Mouse (Mus musculus) intestine, postnatal 0 days (tissue): ENCODE measurements around the gene Rasal1. TPM values are rescaled to one million over a fixed set of nuclear protein-coding genes. Genes with fewer than 3 reads are reported as not detected.

Experiments
- ATAC-seq: fragments of 200-750 bp; cut with Nextera tagmentation; 2 replicates; pipeline ENCODE4 v1.8.0; 2017; ENCODE audit warnings: mild to moderate bottlenecking, moderate TSS enrichment, moderate library complexity
- H3K27ac ChIP-seq: fragments of 300-500 bp; sonication (generic); 2 replicates; pipeline ENCODE4 v1.5.1; 2014; ENCODE audit warnings: mild to moderate bottlenecking, low read depth, low read length, moderate library complexity
- H3K27me3 ChIP-seq: fragments of 300-500 bp; sonication (generic); replicated peaks from 2 replicates; pipeline ENCODE4 v1.6.1; 2014; ENCODE audit warnings: low read length, mixed read lengths; ENCODE audit not compliant: control insufficient read depth, insufficient read depth
- H3K36me3 ChIP-seq: fragments of 300-500 bp; sonication (generic); 2 replicates; pipeline ENCODE4 v1.6.1; 2014; ENCODE audit warnings: mild to moderate bottlenecking, moderate library complexity; ENCODE audit not compliant: control insufficient read depth, insufficient read depth
- H3K4me1 ChIP-seq: fragments of 300-500 bp; sonication (generic); replicated peaks from 2 replicates; pipeline ENCODE4 v1.6.1; 2014; ENCODE audit warnings: antibody characterized with exemption, low read length, mixed read lengths; ENCODE audit not compliant: control insufficient read depth, insufficient read depth
- H3K4me2 ChIP-seq: fragments of 300-500 bp; sonication (generic); replicated peaks from 2 replicates; pipeline ENCODE4 v1.6.1; 2014; ENCODE audit warnings: low read depth, mild to moderate bottlenecking, moderate library complexity
- H3K4me3 ChIP-seq: fragments of 300-500 bp; sonication (generic); 2 replicates; pipeline ENCODE4 v1.5.1; 2014; ENCODE audit warnings: low read depth, low read length
- H3K9ac ChIP-seq: fragments of 300-500 bp; sonication (generic); 2 replicates; pipeline ENCODE4 v1.6.1; 2014; ENCODE audit warnings: mild to moderate bottlenecking, low read depth, low read length
- H3K9me3 ChIP-seq: fragments of 300-500 bp; sonication (generic); 2 replicates; pipeline ENCODE4 v1.6.1; 2016; ENCODE audit warnings: mixed run types; ENCODE audit not compliant: control insufficient read depth
- CTCF ChIP-seq: sonication (generic); IDR thresholded peaks from 2 replicates; pipeline ENCODE4 v1.5.1; 2016; ENCODE audit warnings: low read depth, mild to moderate bottlenecking, control low read depth, antibody characterized with exemption, moderate library complexity
- WGBS: fragments of 180-500 bp; shearing (Covaris S2); extraction: QIAGEN DNeasy Blood & Tissue Kit; methylation state at CpG from one replicate; pipeline ENCODE4 v1.1.7; 2014; 5-methylcytosine and 5-hydroxymethylcytosine counted together
- polyA plus RNA-seq: library from polyadenylated mRNA; unstranded; fragments of >200 nt; fragmentation: Nextera tagmentation; extraction: Ambion mirVana; gene quantifications from 2 replicates; pipeline ENCODE4 v1.2.1, GENCODE M21; 2015

Rasal1 gene
- polyA plus RNA-seq, 1 experiment from 2014 or later = 5.1 TPM

- H3K9me3 ChIP-seq = no peaks in the 10 kb centered on the region
- no peak overlapping the region for H3K9ac ChIP-seq
- H3K36me3 ChIP-seq = no peaks in the 10 kb centered on the region
- no peak for ATAC-seq
- H3K4me3 ChIP-seq = peak overlapping the region; percentile 33; the same call in 1 of the 2 replicates
- H3K4me2 ChIP-seq = peak overlapping the region; percentile 68; the same call in 1 of the 2 replicates
- peak; percentile 25; the same call in 1 of the 2 replicates for TF ChIP-seq CTCF
- no peak overlapping the region for H3K27ac ChIP-seq
- WGBS = 33% methylated on average over 12 of the region's 12 CpGs
- peaks cover 20% of the 10 kb centered on the region for H3K27me3 ChIP-seq
- H3K4me1 ChIP-seq = 0 out of 2 replicates have a peak, but pooled peaks cover 2% of the 10 kb centered on the region
Measured at GRCm38 (mm10) chr5:120647814-120648491, 659 bp upstream of the Rasal1 start.

GRCm38 (mm10) chr5:120649374-120649933 is 842 bp downstream of the Rasal1 start:
- peak; percentile 12; the same call in 1 of the 2 replicates for ATAC-seq
- TF ChIP-seq CTCF = 0 out of 2 replicates have a peak, but pooled peaks have one; percentile 20
- Histone ChIP-seq H3K4me3 (peak overlapping the region; percentile 33), H3K4me2 (peak overlapping the region; percentile 68), H3K27me3 (peaks cover 16% of the 10 kb centered on the region), H3K36me3 (no peaks in the 10 kb centered on the region), H3K9me3 (no peaks in the 10 kb centered on the region), H3K9ac (no peak overlapping the region; the same call in 1 of the 2 replicates), H3K4me1 (0 out of 2 replicates have a peak, but pooled peaks cover 2% of the 10 kb centered on the region), H3K27ac (no peak overlapping the region)
- WGBS = 2% methylated on average over 21 of the region's 21 CpGs

GRCm38 (mm10) chr5:120649938-120650337 is 1.3 kb downstream of the Rasal1 start:
- 28% methylated on average over 13 of the region's 13 CpGs for WGBS
- Histone ChIP-seq H3K36me3 (no peaks in the 10 kb centered on the region), H3K4me2 (peak overlapping the region; percentile 68), H3K4me3 (peak overlapping the region; percentile 33), H3K27me3 (peaks cover 16% of the 10 kb centered on the region), H3K27ac (no peak overlapping the region), H3K9ac (no peak overlapping the region), H3K9me3 (no peaks in the 10 kb centered on the region), H3K4me1 (0 out of 2 replicates have a peak, but pooled peaks cover 2% of the 10 kb centered on the region)
- no peak for TF ChIP-seq CTCF
- ATAC-seq = no peak

GRCm38 (mm10) chr5:120651230-120651629 is 2.6 kb downstream of the Rasal1 start:
- Histone ChIP-seq H3K4me3 (no peak overlapping the region), H3K4me1 (0 out of 2 replicates have a peak, but pooled peaks cover 2% of the 10 kb centered on the region), H3K9me3 (no peaks in the 10 kb centered on the region), H3K27me3 (peaks cover 16% of the 10 kb centered on the region), H3K9ac (no peak overlapping the region), H3K36me3 (no peaks in the 10 kb centered on the region), H3K4me2 (peak overlapping the region; percentile 45), H3K27ac (no peak overlapping the region)
- TF ChIP-seq CTCF = no peak
- WGBS = 33% methylated on average over 5 of the region's 5 CpGs
- ATAC-seq = peak; percentile 39; the same call in 1 of the 2 replicates

GRCm38 (mm10) chr5:120652915-120653701 is 4.5 kb downstream of the Rasal1 start:
- WGBS = 81% methylated on average over 28 of the region's 28 CpGs
- no peak for ATAC-seq
- Histone ChIP-seq H3K4me2 (no peak overlapping the region), H3K4me1 (0 out of 2 replicates have a peak, but pooled peaks cover 2% of the 10 kb centered on the region), H3K36me3 (no peaks in the 10 kb centered on the region), H3K4me3 (no peak overlapping the region), H3K27ac (no peak overlapping the region), H3K9ac (no peak overlapping the region), H3K27me3 (peaks cover 16% of the 10 kb centered on the region), H3K9me3 (no peaks in the 10 kb centered on the region)
- no peak for TF ChIP-seq CTCF

GRCm38 (mm10) chr5:120653873-120654272 is 5.3 kb downstream of the Rasal1 start:
- WGBS = 88% methylated on average over 2 of the region's 2 CpGs
- Histone ChIP-seq H3K4me2 (no peak overlapping the region), H3K27me3 (peaks cover 14% of the 10 kb centered on the region), H3K4me3 (no peak overlapping the region), H3K36me3 (no peaks in the 10 kb centered on the region), H3K9me3 (no peaks in the 10 kb centered on the region), H3K4me1 (0 out of 2 replicates have a peak, but pooled peaks cover 2% of the 10 kb centered on the region), H3K27ac (no peak overlapping the region), H3K9ac (no peak overlapping the region)
- TF ChIP-seq CTCF = no peak
- no peak for ATAC-seq
